Mouse (Mus musculus) megakaryocyte, adult 5-6 weeks (primary cell): ENCODE results near the gene Ly86. TPM values are rescaled to one million over a fixed set of nuclear protein-coding genes. Genes with fewer than 3 reads are reported as not detected.

Experiments
- ATAC-seq: 2 replicates; pipeline ENCODE4 v1.8.0; 2016; ENCODE audit warnings: mild to moderate bottlenecking, inconsistent platforms; ENCODE audit not compliant: poor library complexity, severe bottlenecking
- total RNA-seq, 2 experiments: library from RNA; stranded (forward) in 1 of 2; stranded (reverse) in 1 of 2; fragments of 153-499, 151-499 nt in 1 of 2; fragments of 221-1000, 200-1000 nt in 1 of 2; gene quantifications; 2 replicates each; pipeline versions ENCODE4 v1.2.3 to v1.2.4; 2015 to 2017

Gene Ly86
- total RNA-seq, 2 experiments from 2014 or later, result 439 to 530 TPM

DNA sequence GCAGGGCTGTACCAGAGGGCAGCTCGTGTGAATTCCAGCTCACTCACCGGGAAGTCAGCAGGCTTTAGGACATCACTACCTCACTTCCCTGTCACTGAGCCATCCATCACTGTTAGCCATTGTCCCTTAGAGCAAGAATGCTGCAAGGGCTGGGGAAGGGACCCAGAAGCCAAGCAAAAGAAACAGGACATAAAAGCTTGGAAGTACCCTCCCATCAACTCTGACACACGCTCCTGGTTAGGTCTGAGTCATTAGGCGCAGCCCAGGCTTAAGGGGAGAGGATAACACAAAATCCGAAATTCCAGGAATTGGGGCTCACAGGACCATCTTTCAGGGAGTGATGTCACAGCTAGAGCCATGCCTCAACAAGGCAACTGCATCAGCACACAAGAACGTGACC, 109.3 kb downstream of the Ly86 start:
- ATAC-seq, result no peak

DNA sequence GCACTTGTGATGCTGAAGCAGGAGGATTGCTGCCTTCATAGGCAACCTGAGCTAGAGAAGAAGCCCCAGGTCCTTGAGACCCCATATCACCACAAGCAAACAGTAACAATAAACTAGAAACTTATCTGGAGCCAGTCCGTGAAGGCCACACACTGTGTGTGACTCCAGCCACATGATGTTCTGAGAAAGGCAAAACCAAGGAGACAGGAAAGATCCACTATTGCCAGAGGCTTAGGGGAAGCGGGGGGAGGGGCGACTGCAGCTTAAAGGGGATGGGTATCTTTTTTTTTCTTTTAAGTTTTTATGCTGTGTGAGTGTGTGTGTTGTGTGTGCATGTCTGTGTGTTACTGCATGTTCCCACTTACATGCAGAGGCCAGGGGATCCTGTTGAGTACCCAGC, 110.6 kb downstream of the Ly86 start:
- ATAC-seq, result no peak

DNA sequence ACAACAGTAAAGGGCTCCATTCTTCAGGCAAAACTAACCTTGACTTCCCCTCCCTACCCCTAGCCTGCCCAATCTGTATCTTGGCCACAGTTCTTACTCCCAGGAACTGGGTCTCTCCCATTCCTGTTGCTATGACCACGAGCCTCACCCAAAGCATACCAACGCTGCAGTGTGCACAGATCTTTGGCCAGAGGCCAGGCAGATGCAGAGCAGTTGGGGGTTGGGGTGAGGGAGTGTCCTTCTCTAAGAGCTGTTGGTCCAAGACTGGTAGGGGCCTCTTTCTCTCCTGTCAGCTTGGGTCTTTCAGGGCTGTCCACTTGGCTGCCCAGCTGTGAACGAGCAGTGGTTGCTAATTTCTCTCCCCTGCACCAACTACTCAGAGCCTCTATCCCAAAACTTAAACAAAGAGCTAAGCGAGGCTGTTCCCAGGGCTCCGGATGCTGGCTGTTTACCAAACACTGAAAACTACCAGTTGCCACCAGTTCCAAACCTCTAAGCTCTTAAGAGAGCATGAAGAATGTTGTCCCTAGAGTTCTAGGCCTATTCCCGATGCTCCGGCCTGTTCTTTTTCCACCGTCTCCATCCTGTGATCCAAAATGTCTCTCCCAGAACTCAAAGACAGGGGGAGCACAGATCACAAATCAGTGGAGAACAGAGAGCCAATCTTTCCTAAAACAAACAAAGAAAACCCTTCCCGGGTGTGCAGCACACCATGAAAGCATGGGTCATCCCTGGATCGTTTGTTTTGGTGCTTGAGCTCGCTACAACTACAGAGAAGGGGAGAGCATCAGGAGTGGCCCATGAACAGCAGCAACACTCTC, 112.2 kb downstream of the Ly86 start:
- ATAC-seq, result no peak

DNA sequence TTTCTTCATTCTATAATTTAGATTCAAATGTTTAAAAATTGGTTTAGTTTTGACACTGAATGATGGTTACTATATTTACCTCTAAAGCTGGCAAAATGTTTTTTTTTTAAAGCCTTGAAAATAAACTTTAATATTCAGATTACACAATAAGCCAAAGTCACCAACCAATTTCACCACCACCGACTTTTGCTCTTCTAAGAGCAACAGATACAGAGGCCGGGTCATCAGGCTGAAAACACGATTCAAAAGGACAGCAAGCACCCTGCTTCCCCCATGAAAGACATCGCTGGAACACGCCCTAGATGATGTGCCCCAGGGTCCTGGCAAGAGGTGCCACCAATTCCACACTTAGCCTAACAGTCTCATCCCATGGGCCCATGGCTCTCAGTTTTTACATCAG, 113.5 kb downstream of the Ly86 start:
- no peak for ATAC-seq

DNA sequence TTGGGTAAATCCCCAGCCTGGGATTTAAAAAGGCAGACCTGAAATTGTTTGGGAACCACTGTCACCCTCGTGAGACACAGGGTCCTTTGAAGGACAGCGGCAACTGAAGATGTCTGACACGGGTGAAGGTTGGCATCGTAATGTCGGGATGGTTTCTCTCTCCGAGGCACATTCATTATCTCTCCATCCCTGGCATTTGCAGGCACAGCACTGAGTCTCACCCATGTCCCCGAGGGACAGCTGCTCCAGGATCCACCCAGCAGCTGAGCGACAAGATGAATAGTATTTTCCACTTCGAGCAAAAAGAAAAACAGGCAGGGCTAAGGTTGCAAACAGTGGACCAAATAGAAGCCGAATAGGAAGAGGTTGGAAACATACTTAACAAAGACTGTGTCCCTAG, 114.0 kb downstream of the Ly86 start:
- ATAC-seq, result no peak

DNA sequence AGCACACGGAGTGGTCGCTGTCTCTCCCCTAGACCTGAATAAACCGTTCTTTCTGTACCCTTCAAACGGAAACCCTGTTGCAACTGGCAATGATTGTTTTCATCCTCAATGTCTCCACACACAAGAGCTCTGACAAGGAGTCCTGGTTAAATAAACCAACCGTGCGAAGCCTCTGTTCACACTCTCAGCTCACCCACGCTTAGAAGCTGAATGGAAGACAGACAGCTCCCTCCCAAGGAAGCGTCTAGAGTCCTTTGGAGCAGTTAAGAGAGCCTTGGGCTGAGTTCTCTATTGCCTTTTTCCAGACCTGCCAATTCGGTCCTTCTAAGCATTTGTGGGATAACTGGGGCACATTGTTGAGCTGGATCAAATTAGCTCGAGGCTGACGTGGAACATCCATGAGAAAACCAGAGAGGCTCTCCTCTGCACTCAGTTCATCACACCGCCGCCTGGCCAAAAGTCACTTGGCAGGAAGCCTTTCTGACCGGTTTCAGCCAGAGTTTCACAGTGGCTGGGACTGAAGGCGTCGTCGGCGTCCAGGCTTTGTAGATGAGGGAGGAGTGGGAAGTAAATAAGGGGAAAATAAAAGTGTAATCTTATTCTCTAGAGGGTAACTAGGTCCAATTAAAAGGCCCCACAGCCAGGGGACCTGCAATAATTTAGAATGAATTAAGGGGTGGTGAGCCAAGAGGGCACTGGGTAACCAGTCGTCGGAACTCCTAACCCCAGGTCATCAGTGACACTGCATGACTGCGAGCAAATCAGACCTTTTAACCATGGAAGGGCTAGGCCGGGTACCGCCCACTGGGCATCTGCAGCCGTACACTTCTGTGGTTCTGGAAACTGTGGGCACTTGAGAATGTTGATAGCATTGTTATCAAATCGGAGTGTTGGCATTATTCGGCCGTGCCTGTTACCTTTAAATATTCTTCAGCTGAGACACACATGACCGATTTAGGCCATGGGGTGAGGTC, 115.2 kb downstream of the Ly86 start:
- ATAC-seq, result no peak

DNA sequence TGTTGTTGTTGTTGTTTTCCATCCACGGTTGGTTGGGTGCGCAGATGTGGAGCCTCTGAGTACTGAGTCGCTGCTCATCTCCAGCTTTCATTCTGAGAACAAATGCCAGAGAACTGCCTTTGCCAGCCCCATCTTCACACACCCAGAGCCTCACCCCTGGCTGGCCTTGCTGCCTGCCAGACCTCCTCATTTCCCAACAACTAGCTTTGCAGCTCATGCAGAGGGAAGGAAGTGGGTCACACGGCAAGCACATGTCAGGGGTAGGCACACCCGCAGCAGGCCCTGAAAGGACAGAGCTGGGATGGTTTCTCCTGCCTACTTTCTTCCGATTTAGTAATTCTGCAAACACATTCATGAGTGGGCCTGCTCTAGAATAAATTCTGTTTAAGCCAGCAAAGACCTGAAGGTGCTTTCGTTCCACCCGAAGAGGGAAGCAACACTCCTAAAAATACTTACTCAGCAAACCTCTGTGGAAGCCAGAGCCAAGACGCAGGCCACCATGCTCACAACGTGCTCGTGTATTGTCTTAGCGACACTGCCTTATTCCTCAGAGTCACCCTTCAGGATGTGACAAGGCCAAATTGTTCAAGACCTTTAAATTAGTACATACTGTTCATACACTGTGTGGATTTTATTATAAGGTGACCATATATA, 117.2 kb downstream of the Ly86 start:
- ATAC-seq, result peak; percentile 98

DNA sequence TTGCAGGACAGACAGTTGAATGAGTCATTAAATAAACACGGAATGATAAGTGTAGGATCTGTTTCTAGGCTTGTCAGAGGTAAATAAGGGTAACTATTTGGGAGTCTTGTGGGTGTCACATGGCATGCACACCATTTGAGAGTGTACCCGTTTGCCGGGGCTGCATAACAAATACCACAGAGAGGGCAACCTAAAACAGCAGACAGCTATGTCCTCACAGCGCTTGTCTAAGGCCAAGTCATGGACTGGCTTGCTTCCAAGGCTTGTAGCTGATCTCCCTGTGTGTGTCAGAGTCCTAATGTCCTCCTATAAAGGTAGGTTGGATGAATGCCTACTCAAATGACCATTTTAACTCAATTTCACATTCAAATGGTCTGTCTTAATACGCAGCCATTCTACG, 120.7 kb downstream of the Ly86 start:
- no peak for ATAC-seq

DNA sequence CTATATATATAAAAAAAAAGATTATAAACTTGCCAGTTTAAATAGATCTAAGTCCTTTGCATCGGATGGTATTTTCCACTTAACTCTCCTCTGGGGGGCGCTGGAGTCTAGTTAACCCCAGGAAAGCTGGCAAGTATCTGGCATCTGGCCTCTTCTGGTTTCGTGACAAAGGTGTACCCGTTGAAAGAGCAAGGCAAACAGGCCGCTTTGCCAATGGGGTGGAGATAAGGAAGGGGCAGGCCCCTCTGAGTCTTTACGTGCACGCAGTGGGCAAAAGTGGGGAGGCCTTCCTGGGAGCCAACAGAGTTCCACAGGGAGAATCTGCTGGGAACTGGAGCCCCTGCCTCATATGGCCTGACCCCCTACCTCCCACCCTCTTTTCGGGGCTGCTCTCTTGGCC, 122.8 kb downstream of the Ly86 start:
- no peak for ATAC-seq
